Mouse (Mus musculus) c-Kit-positive CD71-positive TER-119-positive erythroid progenitor cells, embryonic 14.5 days (primary cell): ENCODE data around the gene Vps52.

Experiments used
- DNase-seq: peaks from one replicate; pipeline ENCODE4 v3.0.0-alpha.2; 2013; ENCODE audit warnings: low spot score

Vps52 gene

GRCm38 (mm10) chr17:33955555-33956214 lies at the start of gene Vps52, which contains the start of gene Rps18:
Vps52 (plus strand) TSS chr17:33955812.
Rps18 (minus strand) TSS chr17:33956001.
- DNase-seq = peak; percentile 96

- DNase-seq = no peak
Measured at GRCm38 (mm10) chr17:33908331-33909076, 47.1 kb upstream of the Vps52 start.

- peak; percentile 94 for DNase-seq
Measured at GRCm38 (mm10) chr17:33909077-33909868, 46.3 kb upstream of the Vps52 start, which contains the start of gene Daxx. Daxx (plus strand) TSS chr17:33909414.

- peak; percentile 36 for DNase-seq
Measured at GRCm38 (mm10) chr17:33909869-33910250, 45.8 kb upstream of the Vps52 start.

GRCm38 (mm10) chr17:33910346-33911051 lies 45.1 kb upstream of the Vps52 start:
- no peak for DNase-seq

GRCm38 (mm10) chr17:33911052-33911812 lies 44.4 kb upstream of the Vps52 start:
- no peak for DNase-seq

GRCm38 (mm10) chr17:33911813-33912414 lies 43.7 kb upstream of the Vps52 start:
- no peak for DNase-seq

GRCm38 (mm10) chr17:33913264-33913663 lies 42.3 kb upstream of the Vps52 start:
- no peak for DNase-seq

- no peak for DNase-seq
Measured at GRCm38 (mm10) chr17:33913905-33914304, 41.7 kb upstream of the Vps52 start.

GRCm38 (mm10) chr17:33914969-33915391 lies 40.6 kb upstream of the Vps52 start:
- DNase-seq = peak; percentile 32

GRCm38 (mm10) chr17:33915671-33916250 lies 39.9 kb upstream of the Vps52 start, which contains the start of the genes Tapbp and Zbtb22:
Tapbp (plus strand) TSS chr17:33915899.
Zbtb22 (plus strand) TSS chr17:33915904.
- DNase-seq = peak; percentile 97

- no peak for DNase-seq
Measured at GRCm38 (mm10) chr17:33916294-33916693, 39.3 kb upstream of the Vps52 start.

- no peak for DNase-seq
Measured at GRCm38 (mm10) chr17:33916847-33917655, 38.6 kb upstream of the Vps52 start.

- no peak for DNase-seq
Measured at GRCm38 (mm10) chr17:33917656-33918292, 37.8 kb upstream of the Vps52 start.

- peak; percentile 54 for DNase-seq
Measured at GRCm38 (mm10) chr17:33918293-33919203, 37.1 kb upstream of the Vps52 start.

GRCm38 (mm10) chr17:33919351-33920281 lies 36.0 kb upstream of the Vps52 start:
- DNase-seq = peak; percentile 86
